Mouse (Mus musculus): ENCODE measurements at regions not wholly inside any gene's neighbourhood (a gene's known extent, or its start where the extent isn't known, plus 50 kb on each side); places are given as distances from the start of the nearest gene placed in this dataset.

DNA sequence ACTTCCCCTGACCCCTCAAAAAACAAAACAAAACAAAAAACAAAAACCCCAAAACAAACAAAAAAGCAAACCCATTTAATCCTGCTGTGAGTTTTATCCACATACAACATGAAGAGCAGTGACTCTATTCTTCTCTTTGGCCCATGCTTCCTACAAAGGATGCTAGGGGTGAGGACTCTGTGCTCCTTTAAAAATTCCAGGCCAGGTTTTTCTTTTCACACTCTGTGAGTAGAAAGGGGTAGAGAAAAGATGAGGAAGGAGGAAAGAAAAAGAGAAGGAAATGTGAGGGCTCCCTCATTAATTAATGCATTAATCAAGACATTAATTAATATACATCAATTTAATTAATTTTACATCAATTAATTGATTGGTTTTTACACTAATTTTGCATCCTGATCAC, 82.9 kb upstream of the Phyhipl start:
- TF ChIP-seq ZNF384 (IDR thresholded peaks at IDR 0.05; ENCODE audit: low read depth, low read length) (no peak), SMC3 (IDR thresholded peaks at IDR 0.05; ENCODE audit: low read depth, low read length) (no peak), CTCF (IDR thresholded peaks at IDR 0.05 in 2 of 3, conservative IDR thresholded peaks at IDR 0.05 in 1 of 3; ENCODE audit: control insufficient read depth in 1 of 3, insufficient read depth in 1 of 3, low read depth in 2 of 3, low read length in 3 of 3, poor library complexity in 1 of 3, severe bottlenecking in 1 of 3) (no peak), POLR2A (IDR thresholded peaks at IDR 0.05; ENCODE audit: control insufficient read depth in 1 of 2, insufficient read depth in 1 of 2, low read depth in 1 of 2, low read length in 2 of 2, poor library complexity in 1 of 2) (no peak), E2F4 (IDR thresholded peaks at IDR 0.05; ENCODE audit: borderline replicate concordance, low read depth, low read length) (no peak), MAFK (IDR thresholded peaks at IDR 0.05; ENCODE audit: borderline replicate concordance, low read depth, low read length) (no peak), EP300 (IDR thresholded peaks at IDR 0.05; ENCODE audit: low read depth in 1 of 2, low read length in 2 of 2) (no peak)

Measured in MEL (cell line).